Mouse (Mus musculus) left cerebral cortex, adult 8-10 months (tissue): ENCODE measurements around the gene Stx3. TPM values are rescaled to one million over a fixed set of nuclear protein-coding genes. Genes with fewer than 3 reads are reported as not detected.

Source experiments
- DNase-seq, 2 experiments: peaks; one replicate each; pipeline ENCODE4 v3.0.0; 2022; ENCODE audit warnings: low spot score in 2 of 2
- total RNA-seq, 4 experiments: library from RNA; stranded (reverse); gene quantifications; 2 replicates each; pipeline ENCODE4 v1.2.4; 2022

Stx3 gene
- total RNA-seq, 4 experiments from 2014 or later, result 27.7 to 33.8 (median 29.7) TPM

GRCm38 (mm10) chr19:11727304-11727703 is 91.9 kb downstream of the Stx3 start:
- DNase-seq, result no peak

GRCm38 (mm10) chr19:11725915-11726314 is 93.3 kb downstream of the Stx3 start:
- DNase-seq, result no peak

Other genes with a start within 250 kb of the Stx3 start
- gene Ms4a6d, start 214.6 kb downstream of the Stx3 start, total RNA-seq, result 1 to 10 TPM in 3 of 4 experiments, under 1 TPM in 1; 0.98 to 2.5 (median 2.3) TPM
- gene Ms4a2, start 195.7 kb downstream of the Stx3 start, total RNA-seq, result under 1 TPM in 1 of 4 experiments, not detected in 3; 0.40 TPM
- gene Ms4a3, start 178.6 kb downstream of the Stx3 start, total RNA-seq, result not detected
- not detected for gene Oosp2, start 158.8 kb downstream of the Stx3 start, total RNA-seq
- gene Oosp1, start 128.3 kb downstream of the Stx3 start, total RNA-seq, result not detected
- gene Oosp3, start 122.3 kb downstream of the Stx3 start, total RNA-seq, result not detected
- not detected for gene Gif, start 71.8 kb downstream of the Stx3 start, total RNA-seq
- 10 to 100 TPM; 36.1 to 45.6 (median 42.7) TPM for gene Mrpl16, start 49.0 kb downstream of the Stx3 start, total RNA-seq
- gene Olfr1417, start 19.8 kb upstream of the Stx3 start, total RNA-seq, result not detected
- not detected for gene Olfr1418, start 41.7 kb upstream of the Stx3 start, total RNA-seq
- under 1 TPM in 1 of 4 experiments, not detected in 3; 0.13 TPM for gene Olfr1419, start 55.7 kb upstream of the Stx3 start, total RNA-seq
- gene Olfr1420, start 67.2 kb upstream of the Stx3 start, total RNA-seq, result not detected
- 10 to 100 TPM; 19.4 to 22.9 (median 21.1) TPM for gene Patl1, start 93.0 kb upstream of the Stx3 start, total RNA-seq
- gene Osbp, start 146.5 kb upstream of the Stx3 start, total RNA-seq, result 10 to 100 TPM; 56.8 to 62.7 (median 59.6) TPM
- not detected for gene Olfr1423, start 221.9 kb upstream of the Stx3 start, total RNA-seq
- gene Olfr1424, start 243.3 kb upstream of the Stx3 start, total RNA-seq, result not detected